Mouse (Mus musculus) MN1 (cell line): ENCODE results near the gene Zfp277.

Experiments used
- DNase-seq: peaks from one replicate; pipeline ENCODE4 v3.0.0-alpha.2; 2016; ENCODE audit warnings: low spot score

Zfp277 gene

GRCm38 (mm10) chr12:40445648-40446449, at the start of gene Zfp277, which contains the start of gene Dock4:
Zfp277 (minus strand) TSS chr12:40445902.
Dock4 (plus strand) TSS chr12:40445952.
- peak; percentile 100 for DNase-seq

DNA sequence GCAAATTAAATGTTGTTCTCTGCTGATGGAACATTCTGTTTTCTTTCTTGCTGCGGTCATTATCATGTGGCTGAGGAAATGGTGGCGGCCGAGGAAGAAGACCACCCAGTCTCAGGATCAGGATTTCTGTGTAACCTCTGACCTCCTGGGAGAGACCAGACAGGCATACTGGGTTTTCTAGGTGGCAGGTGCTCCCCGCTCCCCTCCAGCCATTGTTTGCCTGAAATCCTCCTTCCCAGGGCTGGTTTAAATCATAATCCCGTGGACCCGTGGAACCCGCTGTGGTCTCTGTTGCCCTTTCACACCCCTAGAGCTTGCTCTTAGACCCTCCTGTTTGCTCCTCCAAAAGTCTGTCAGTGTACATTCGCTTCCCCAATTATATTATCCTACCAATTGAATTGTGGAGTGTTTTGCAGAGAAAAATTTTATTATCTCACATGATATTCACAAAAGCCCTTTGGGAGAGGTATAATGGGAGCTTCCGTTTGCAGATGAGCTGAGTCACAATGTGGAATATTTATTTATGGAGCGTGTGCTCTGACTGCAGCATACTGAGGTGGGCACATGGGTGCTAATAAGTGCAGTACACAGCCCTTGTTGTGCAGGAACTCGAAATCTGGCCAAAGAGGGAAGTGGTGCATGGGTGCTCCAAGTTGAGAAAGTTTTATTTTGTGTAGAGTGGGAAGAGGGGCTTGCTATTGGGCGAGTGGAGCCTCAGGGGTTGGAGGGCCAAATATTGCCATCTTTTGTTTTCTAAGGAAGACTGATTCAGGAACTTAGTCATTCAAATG, 40.5 kb upstream of the Zfp277 start:
- DNase-seq: no peak

GRCm38 (mm10) chr12:40485210-40485609, 39.5 kb upstream of the Zfp277 start:
- no peak for DNase-seq

DNA sequence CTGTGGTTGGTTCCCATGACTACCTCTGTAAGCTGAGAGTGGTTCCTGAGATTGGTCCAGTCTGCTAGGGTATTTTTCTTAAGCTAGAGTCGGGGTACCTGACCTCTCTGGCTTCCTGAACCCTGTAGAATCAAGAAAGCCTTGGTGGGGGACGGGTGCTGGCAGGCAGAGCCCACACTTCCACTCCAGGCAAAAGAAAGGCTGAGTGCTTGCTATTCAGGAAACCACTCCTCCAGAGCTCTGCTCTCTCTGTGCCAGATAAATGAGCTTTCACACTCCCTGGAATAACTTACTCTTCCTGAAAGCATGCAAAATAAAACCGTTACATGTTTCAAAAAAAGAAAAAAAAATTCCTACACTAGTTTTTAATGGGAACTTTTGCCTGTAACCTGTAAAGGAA, 38.5 kb upstream of the Zfp277 start:
- DNase-seq: no peak

DNA sequence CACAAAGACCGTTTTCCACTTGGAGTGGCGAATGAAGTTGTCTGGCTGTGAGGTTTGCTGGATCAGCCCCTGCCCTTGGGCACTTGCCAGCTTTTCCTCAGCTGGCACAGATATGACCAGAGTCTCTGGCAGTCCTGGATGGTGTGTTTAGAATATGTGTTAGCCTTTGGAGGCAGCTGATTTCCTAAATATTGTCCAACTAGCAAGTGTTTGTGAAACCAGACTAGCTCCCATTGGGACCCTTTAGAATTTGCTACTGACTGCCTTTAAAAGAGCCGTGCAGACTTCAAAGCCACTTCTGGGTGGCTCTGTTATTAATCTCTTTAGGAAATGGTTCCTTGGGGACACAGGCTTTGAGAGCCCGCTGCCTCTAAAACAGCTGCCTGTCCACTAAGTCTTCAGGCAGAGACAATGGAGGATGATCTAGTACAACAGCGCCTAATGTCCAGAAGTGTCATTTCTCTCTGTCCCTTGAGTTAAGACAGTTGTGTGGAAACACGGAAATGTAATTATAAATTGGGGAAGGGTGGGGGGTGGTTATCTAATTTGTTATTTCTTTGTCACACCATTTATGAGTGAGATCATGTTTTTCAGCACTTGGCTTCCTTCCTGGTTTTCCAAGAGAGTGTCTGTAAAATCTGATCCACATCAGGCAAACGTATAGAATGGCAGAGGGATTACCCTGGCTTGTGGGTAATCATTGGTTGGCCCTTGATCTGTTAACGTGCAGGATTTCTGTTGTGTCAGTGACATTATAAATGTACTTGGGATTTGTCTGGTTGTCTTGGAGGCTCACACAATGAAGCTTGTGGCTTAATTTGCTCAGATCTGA, 32.1 kb upstream of the Zfp277 start:
- DNase-seq: peak; percentile 94

- no peak for DNase-seq
These were observed 28.0 kb upstream of the Zfp277 start for GRCm38 (mm10) chr12:40473709-40474108.

DNA sequence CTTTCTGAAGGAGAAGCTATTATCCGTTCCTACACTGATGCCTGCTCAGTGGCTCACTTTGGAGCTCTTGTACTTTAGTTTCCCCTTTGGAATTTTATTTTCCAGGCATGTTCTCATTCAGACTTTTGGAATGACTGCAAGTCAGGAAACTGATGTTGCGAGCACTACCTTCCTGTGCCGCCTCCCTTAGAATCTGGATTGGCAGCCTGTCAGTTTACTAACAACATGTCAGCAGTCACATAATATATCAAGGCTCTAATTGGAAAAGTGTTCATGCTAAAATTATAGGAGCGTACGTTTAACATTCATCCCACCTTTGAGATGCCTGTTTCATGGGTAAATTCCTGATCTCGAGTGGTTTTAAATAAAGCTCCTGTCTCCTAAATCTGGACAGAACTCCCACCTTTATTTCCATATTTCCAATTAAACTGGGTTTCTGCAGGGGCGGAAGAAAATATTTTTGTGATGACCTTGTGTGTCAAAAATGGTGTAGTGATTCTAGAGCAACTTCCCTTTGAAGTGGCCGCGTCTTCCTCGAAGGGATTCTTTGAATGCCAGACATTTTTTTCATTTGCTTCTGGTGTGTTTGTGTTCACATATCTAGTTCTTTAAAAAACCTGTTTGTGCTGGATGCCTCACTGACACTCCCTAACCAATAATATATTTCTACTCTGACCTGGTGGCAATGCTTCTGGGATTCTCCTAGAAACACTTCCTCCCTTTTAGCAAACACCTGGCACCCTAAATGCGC, 26.1 kb upstream of the Zfp277 start:
- no peak for DNase-seq

GRCm38 (mm10) chr12:40469009-40469408, 23.3 kb upstream of the Zfp277 start:
- no peak for DNase-seq

GRCm38 (mm10) chr12:40468235-40468634, 22.5 kb upstream of the Zfp277 start:
- peak; percentile 40 for DNase-seq

DNA sequence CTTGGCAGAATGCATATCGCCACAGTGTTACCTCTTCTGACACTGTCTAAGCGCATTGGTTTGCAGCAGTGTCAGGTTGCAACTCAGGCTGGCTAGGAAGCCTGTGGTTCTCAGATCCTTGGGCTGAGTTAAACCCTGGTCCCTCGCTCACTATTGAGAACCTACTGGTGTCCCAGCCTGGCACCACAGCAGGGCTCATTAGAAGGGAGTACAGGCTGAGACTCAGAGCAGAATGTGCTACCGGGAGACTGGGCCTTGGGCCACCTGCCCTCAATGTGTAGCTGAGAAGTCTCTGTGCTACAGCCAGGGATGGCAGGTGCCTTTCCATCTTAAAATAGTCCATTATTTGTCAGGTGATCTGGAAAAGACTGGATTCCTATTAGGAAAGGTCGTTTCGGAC, 18.6 kb upstream of the Zfp277 start:
- DNase-seq: no peak

- DNase-seq: no peak
These were observed 18.1 kb upstream of the Zfp277 start for GRCm38 (mm10) chr12:40463828-40464227.

GRCm38 (mm10) chr12:40462693-40463235, 17.1 kb upstream of the Zfp277 start:
- DNase-seq: no peak

DNA sequence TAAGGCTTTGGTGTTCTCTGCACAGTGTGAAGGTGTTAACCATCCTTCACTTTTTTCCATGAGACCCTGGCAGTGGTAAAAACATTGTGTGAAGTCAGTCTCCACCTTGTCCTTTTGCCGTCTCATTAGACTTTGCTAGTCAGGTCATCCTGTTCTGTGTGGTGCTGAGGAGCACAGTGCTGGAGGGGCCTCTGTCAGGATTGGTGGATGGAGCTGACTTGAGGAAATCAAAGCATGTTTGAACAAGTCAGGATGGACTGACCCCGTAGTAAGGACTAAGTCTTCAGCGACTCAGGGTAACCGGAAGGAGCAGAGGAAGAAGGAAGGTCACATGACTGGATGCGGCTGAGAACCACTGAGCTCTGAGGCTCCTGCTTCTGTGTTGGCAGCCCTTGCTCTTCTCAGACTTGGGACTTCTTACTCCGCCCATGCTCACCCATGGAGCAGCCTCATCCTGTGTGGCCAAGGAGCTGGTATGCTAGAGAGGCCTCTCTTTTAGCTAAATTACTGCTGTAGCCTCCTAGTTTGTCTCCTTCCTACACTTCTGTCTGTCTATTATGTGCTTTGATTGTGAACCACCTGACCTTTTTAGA, 14.1 kb upstream of the Zfp277 start:
- DNase-seq: no peak

GRCm38 (mm10) chr12:40458977-40459376, 13.3 kb upstream of the Zfp277 start:
- DNase-seq: no peak

DNA sequence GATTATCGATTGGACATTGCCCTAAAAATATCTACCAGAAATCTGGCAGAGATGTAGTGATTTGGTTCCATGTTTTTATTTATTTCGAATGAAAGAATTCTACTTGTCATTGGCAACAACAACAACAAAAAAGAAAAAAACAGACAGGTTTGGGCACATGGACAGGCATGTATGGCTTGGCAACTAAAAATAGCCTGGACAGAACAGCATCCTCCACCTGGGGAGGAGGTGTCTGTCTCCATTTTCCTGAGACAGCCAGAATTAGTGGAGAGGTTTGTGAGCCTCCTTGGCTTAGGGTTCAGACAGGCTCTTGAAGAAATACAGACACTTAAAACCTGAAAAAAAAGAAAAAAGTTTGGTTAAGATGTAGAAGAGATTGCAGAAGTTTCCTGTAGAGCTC, 10.8 kb upstream of the Zfp277 start:
- DNase-seq: no peak

- DNase-seq: no peak
These were observed 3.6 kb upstream of the Zfp277 start for GRCm38 (mm10) chr12:40449119-40449795.

GRCm38 (mm10) chr12:40447561-40448355, 2.1 kb upstream of the Zfp277 start:
- DNase-seq: no peak

GRCm38 (mm10) chr12:40446450-40447381, 1.0 kb upstream of the Zfp277 start:
- DNase-seq: peak; percentile 65
